In the genomic region with DNA sequence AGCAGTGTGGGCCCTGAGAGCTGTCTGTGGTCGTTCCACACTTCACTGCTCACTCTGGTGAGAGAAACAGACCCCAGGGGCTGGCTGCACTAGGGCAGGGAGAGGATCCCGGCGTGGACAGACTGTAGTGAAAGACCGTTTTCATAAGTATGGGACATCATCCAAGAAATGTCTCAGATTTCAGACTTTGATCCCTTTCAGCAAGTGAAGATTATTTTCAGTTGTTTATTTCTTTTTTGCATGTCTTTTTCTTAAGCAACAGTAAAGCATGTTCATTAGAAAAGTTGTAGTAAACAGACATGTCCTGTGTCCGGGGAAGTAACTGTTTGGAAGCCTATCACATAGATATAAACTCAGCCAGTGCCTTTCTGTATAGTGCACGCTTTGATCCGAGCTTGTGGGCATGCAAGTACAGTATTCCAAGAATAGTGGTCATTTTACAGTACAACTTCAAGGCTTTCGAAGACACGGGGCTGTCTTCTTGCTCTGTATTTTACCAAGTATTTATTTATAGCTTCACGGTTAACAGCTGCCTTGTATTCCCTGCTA, we compare ENCODE assay signal across 9 mouse cellular contexts. TPM values are rescaled to one million over a fixed set of nuclear protein-coding genes. Genes with fewer than 3 reads are reported as not detected.
DNase-seq lines count a peak whose midpoint lies in the region; ATAC-seq and TF ChIP-seq lines count a peak whose summit lies in the region.
"Had no signal": no experiment of that assay in that cellular context is flagged by ENCODE, and none has a peak within 500 bp of the region (broad histone marks: within the 10 kb centered on the region; RNA-seq: fewer than 3 reads in every experiment).

No protein-coding gene starts in this region.

- H3K9me3 ChIP-seq in limb, embryonic 14.5 days (ENCODE audit: control insufficient read depth, low read length), result no peaks in the 10 kb centered on the region
- no peaks in the 10 kb centered on the region for H3K9me3 ChIP-seq in stomach, postnatal 0 days (ENCODE audit: control insufficient read depth, low read length)

- no peak for TF ChIP-seq CTCF in stomach, postnatal 0 days (IDR thresholded peaks at IDR 0.05; ENCODE audit: low read depth)

- peaks cover 15% of the 10 kb centered on the region for H3K4me1 ChIP-seq in limb, embryonic 14.5 days (ENCODE audit: control insufficient read depth, insufficient read depth, low read length)
- H3K4me1 ChIP-seq in stomach, postnatal 0 days (replicated peaks; ENCODE audit: control insufficient read depth, insufficient read depth), result no peaks in the 10 kb centered on the region

- H3K36me3 ChIP-seq in limb, embryonic 14.5 days (ENCODE audit: control insufficient read depth, insufficient read depth, low read length), result no peaks in the 10 kb centered on the region
- no peaks in the 10 kb centered on the region for H3K36me3 ChIP-seq in stomach, postnatal 0 days (ENCODE audit: control insufficient read depth, insufficient read depth, low read length)

- WGBS in limb, embryonic 14.5 days, result 47% methylated on average over 10 of the region's 10 CpGs
- WGBS in stomach, postnatal 0 days, result 34% methylated on average over 10 of the region's 10 CpGs

- no peak overlapping the region for H3K27ac ChIP-seq in limb, embryonic 14.5 days (replicated peaks; ENCODE audit: low read depth, low read length)
- peak overlapping the region; percentile 35; the same call in 1 of the 2 replicates for H3K27ac ChIP-seq in stomach, postnatal 0 days (replicated peaks)

- ATAC-seq in limb, embryonic 14.5 days (ENCODE audit: low FRiP score, low read depth), result no peak; the same call in 1 of the 2 replicates
- ATAC-seq in stomach, postnatal 0 days (ENCODE audit: low FRiP score, low TSS enrichment), result no peak

- 0 out of 2 replicates have a peak overlapping the region, but pooled peaks have one; percentile 4 for H3K4me3 ChIP-seq in limb, embryonic 14.5 days (replicated peaks; ENCODE audit: low read length)
- peak overlapping the region; percentile 10; the same call in 1 of the 2 replicates for H3K4me3 ChIP-seq in stomach, postnatal 0 days (ENCODE audit: low read depth, low read length)

- no peak overlapping the region for H3K9ac ChIP-seq in limb, embryonic 14.5 days (ENCODE audit: low read depth, low read length, severe bottlenecking)
- H3K9ac ChIP-seq in stomach, postnatal 0 days (ENCODE audit: low read length), result no peak overlapping the region

- H3K4me2 ChIP-seq in limb, embryonic 14.5 days (replicated peaks; ENCODE audit: low read depth, low read length, severe bottlenecking), result peak overlapping the region; percentile 33; the same call in 1 of the 2 replicates
- H3K4me2 ChIP-seq in stomach, postnatal 0 days (replicated peaks; ENCODE audit: low read depth), result peak overlapping the region; percentile 43

- peak; percentile 31 for DNase-seq in embryo, embryonic 11 days
- no peak for DNase-seq in embryo, embryonic 10 days (ENCODE audit: low spot score)
- peak; percentile 49 for DNase-seq in testis, postnatal 10 days (ENCODE audit: low spot score)
- no peak for DNase-seq in testis, postnatal 14 days (ENCODE audit: low spot score)
- no peak for DNase-seq in limb, embryonic 14.5 days (ENCODE audit: low spot score)
- no peak for DNase-seq in stomach, postnatal 0 days (ENCODE audit: low spot score)
- no peak for DNase-seq in thymus, postnatal 4 days
- DNase-seq in thymus, postnatal 14 days, result no peak

- TF ChIP-seq POLR2A in limb, embryonic 14.5 days (IDR thresholded peaks at IDR 0.05; ENCODE audit: borderline replicate concordance, extremely low read depth, insufficient read depth, insufficient read length), result no peak

- H3K27me3 ChIP-seq in limb, embryonic 14.5 days (ENCODE audit: control insufficient read depth, insufficient read depth, low read length), result no peaks in the 10 kb centered on the region
- no peaks in the 10 kb centered on the region for H3K27me3 ChIP-seq in stomach, postnatal 0 days (ENCODE audit: control insufficient read depth, insufficient read depth, low read length)
- H3K27me3 ChIP-seq: CH12.LX had no signal

- TF ChIP-seq EP300 in stomach, postnatal 0 days (optimal IDR thresholded peaks at IDR 0.05), result no peak

RNA-seq across cellular contexts. Expression of a gene that starts 34.0 kb away (rescaled TPM):
- not detected in 2 replicates for polyA plus RNA-seq in limb, embryonic 14.5 days (2012; rRNA removed)
- not detected in 2 replicates for polyA plus RNA-seq in limb, embryonic 14.5 days (2014; fragmentation: Nextera tagmentation; extraction: Ambion mirVana)
- 0.17 and 0.71 TPM in 2 replicates for polyA plus RNA-seq in stomach, postnatal 0 days (2015; fragmentation: Nextera tagmentation; extraction: Ambion mirVana)

Comparison
In these comparisons a context has a peak if more than half of its experiments do, and no peak if none do; other contexts are left out.
1. DNase-seq: peak in embryo, embryonic 11 days (single experiment) and testis, postnatal 10 days (single experiment); none in embryo, embryonic 10 days (single experiment), testis, postnatal 14 days (single experiment), limb, embryonic 14.5 days (single experiment), stomach, postnatal 0 days (single experiment), thymus, postnatal 4 days (single experiment) and thymus, postnatal 14 days (single experiment).